Mouse (Mus musculus): ENCODE data around the gene St13. TPM values are rescaled to one million over a fixed set of nuclear protein-coding genes. Genes with fewer than 3 reads are reported as not detected.

St13 gene
- polyA plus RNA-seq, 1 experiment from 2014 or later, result 153 TPM

DNA sequence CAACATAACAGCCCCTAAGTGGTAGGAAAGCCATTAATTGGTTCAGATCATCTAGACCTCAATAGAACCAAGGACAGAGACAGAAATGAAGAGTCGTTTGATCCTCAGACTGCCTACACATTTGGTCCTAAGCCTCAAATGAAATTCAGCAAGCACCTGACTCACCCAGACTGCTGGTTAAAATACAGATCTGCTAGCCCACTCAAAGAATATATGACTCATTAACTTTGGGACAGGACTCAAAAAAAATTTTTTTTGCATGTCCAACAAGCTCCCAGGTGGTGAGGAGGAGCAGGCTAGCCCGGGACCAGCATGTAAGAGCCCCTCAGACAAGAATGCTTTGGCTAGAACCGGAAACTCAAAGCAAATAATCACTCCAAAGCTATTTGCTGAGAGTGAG is 79.7 kb downstream of the St13 start:
- Histone ChIP-seq H3K27ac (ENCODE audit: low read length) (no peak overlapping the region), H3K9me3 (replicated peaks; ENCODE audit: control insufficient read depth, low read length) (peaks cover 3% of the 10 kb centered on the region; the same call in 1 of the 2 replicates), H3K4me1 (ENCODE audit: control insufficient read depth, insufficient read depth, low read length) (no peaks in the 10 kb centered on the region), H3K4me3 (replicated peaks; ENCODE audit: low read length) (no peak overlapping the region), H3K9ac (ENCODE audit: low read length) (no peak overlapping the region), H3K27me3 (ENCODE audit: control insufficient read depth, insufficient read depth, low read length) (no peaks in the 10 kb centered on the region), H3K4me2 (ENCODE audit: low read depth, low read length) (no peak overlapping the region), H3K36me3 (ENCODE audit: control insufficient read depth, insufficient read depth, low read length) (peaks cover 47% of the 10 kb centered on the region)
- ATAC-seq (ENCODE audit: insufficient read depth, low FRiP score), result no peak
- 94% methylated on average over 3 of the region's 3 CpGs for WGBS

DNA sequence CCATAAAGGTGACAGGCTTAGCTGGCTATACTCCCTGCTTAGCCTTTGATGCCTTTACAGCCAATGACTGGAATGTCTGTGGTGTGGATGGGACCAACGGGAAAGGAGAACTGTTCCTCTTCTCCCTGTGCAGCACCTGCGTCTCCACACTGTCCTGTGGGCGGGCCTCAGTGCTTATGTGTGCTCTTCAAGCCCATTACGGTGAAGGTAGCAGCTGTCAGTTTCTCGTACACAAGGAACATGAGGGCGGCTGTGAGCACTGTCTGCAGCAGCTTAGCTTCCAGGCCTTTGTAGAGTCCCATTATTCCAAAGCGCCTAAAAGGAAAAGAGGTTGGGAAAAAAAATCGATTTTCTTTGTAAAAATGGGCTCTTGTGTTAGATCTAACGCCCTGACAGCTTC is 80.4 kb downstream of the St13 start:
- Histone ChIP-seq H3K9ac (ENCODE audit: low read length) (no peak overlapping the region), H3K9me3 (replicated peaks; ENCODE audit: control insufficient read depth, low read length) (peaks cover 3% of the 10 kb centered on the region; the same call in 1 of the 2 replicates), H3K27me3 (ENCODE audit: control insufficient read depth, insufficient read depth, low read length) (no peaks in the 10 kb centered on the region), H3K4me3 (replicated peaks; ENCODE audit: low read length) (no peak overlapping the region), H3K4me2 (ENCODE audit: low read depth, low read length) (no peak overlapping the region), H3K36me3 (ENCODE audit: control insufficient read depth, insufficient read depth, low read length) (peaks cover 47% of the 10 kb centered on the region), H3K27ac (ENCODE audit: low read length) (no peak overlapping the region), H3K4me1 (ENCODE audit: control insufficient read depth, insufficient read depth, low read length) (no peaks in the 10 kb centered on the region)
- ATAC-seq (ENCODE audit: insufficient read depth, low FRiP score), result no peak
- WGBS, result 95% methylated on average over 9 of the region's 9 CpGs

DNA sequence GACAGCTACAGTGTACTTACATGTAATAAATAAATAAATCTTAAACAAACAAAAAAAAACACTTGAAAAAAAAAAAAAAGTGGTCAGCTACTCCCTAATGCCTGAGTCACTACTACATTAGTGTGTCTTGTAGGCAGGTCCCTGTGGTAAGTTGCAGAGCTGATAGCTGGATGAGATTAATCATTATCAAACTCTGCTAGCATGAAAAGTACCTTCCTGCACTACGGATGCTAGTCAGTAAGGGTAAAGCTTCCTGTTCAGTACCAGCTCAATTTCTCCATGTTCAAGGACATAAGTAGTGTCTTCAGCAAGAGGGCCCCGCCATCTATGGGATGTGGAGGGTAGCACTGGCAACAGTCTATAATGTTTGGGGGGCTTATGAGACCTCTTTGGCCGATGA is 85.9 kb downstream of the St13 start:
- Histone ChIP-seq H3K36me3 (ENCODE audit: control insufficient read depth, insufficient read depth, low read length) (peaks cover 18% of the 10 kb centered on the region), H3K27ac (ENCODE audit: low read length) (no peak overlapping the region), H3K4me2 (ENCODE audit: low read depth, low read length) (no peak overlapping the region), H3K4me3 (replicated peaks; ENCODE audit: low read length) (no peak overlapping the region), H3K4me1 (ENCODE audit: control insufficient read depth, insufficient read depth, low read length) (no peaks in the 10 kb centered on the region), H3K9me3 (replicated peaks; ENCODE audit: control insufficient read depth, low read length) (peaks cover 3% of the 10 kb centered on the region; the same call in 1 of the 2 replicates), H3K27me3 (ENCODE audit: control insufficient read depth, insufficient read depth, low read length) (no peaks in the 10 kb centered on the region), H3K9ac (ENCODE audit: low read length) (no peak overlapping the region)
- 85% methylated on average over 3 of the region's 3 CpGs for WGBS
- ATAC-seq (ENCODE audit: insufficient read depth, low FRiP score), result no peak

Other genes starting within 250 kb of the St13 start
- gene Mrtfa, start 209.3 kb downstream of the St13 start, polyA plus RNA-seq (2015; fragmentation: Nextera tagmentation; extraction: Ambion mirVana), result 25.4 and 26.2 TPM in 2 replicates
- gene Mchr1, start 164.6 kb downstream of the St13 start, polyA plus RNA-seq (2015; fragmentation: Nextera tagmentation; extraction: Ambion mirVana), result 1.7 and 2.3 TPM in 2 replicates
- gene Slc25a17, start 39.3 kb downstream of the St13 start, polyA plus RNA-seq (2015; fragmentation: Nextera tagmentation; extraction: Ambion mirVana), result 104 and 106 TPM in 2 replicates
- gene Xpnpep3, start 61 bp upstream of the St13 start, polyA plus RNA-seq (2015; fragmentation: Nextera tagmentation; extraction: Ambion mirVana), result 11.1 and 11.9 TPM in 2 replicates
- gene Dnajb7, start 8.2 kb upstream of the St13 start, polyA plus RNA-seq (2015; fragmentation: Nextera tagmentation; extraction: Ambion mirVana), result 2.2 and 2.3 TPM in 2 replicates
- gene Rbx1, start 66.2 kb upstream of the St13 start, polyA plus RNA-seq (2015; fragmentation: Nextera tagmentation; extraction: Ambion mirVana), result 417 and 432 TPM in 2 replicates
- 15.1 and 15.3 TPM in 2 replicates for gene Ep300, start 185.3 kb upstream of the St13 start, polyA plus RNA-seq (2015; fragmentation: Nextera tagmentation; extraction: Ambion mirVana)